Mouse (Mus musculus) spleen, adult 12 weeks (tissue): ENCODE measurements at regions not wholly inside any gene's neighbourhood (a gene's known extent, or its start where the extent isn't known, plus 50 kb on each side); places are given as distances from the start of the nearest gene placed in this dataset.

Experiments
- DNase-seq: peaks from one replicate; pipeline ENCODE4 v3.0.0; 2022; ENCODE audit warnings: low spot score

DNA sequence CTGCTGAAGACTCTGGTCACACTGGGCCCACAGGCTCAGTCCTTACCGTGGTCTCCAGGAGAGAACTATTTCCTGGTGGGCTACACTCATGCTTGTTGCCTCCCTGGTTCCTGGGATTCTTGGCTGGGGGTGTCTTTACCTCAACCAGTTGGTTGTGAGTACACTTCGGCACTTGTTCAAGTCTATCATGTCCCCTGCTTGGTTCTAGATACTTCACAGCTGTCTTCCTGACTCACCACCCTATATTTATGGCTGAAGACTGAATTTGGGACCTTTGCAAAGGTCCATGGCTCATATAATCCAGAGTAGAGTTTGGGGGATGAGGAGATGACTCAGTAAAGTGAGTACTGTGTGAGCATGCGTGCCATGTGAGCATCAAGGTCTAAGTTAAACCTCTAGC, 245.0 kb upstream of the Habp2 start:
- DNase-seq = no peak

DNA sequence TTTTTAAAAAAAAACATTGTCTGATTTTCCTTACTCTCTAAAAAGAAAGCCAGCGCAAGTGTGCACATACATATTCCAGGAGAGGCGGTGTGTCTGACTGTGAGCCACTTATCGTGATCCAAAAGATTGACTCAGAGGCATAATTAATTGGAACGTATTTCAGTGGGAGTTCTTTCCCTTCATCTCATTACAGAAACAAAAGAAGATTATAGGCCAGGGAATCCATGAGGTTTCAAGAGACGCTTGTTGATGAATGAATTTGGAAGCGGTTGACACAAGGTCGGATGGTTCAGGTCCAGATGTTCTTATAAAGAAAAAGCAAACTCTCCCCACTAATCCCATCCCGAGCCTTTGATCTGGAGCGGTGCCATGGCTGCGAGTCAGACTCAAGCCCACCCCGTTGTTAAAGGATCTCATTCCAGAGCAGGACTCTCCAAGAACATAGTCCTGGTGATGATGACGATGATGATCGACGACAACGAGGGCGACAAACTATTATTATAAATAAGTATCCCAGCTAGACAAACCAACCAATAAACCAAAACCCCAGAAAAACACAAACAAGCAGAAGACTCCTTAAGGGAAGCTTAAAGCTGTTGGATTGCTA, 240.1 kb upstream of the Habp2 start:
- DNase-seq = no peak

DNA sequence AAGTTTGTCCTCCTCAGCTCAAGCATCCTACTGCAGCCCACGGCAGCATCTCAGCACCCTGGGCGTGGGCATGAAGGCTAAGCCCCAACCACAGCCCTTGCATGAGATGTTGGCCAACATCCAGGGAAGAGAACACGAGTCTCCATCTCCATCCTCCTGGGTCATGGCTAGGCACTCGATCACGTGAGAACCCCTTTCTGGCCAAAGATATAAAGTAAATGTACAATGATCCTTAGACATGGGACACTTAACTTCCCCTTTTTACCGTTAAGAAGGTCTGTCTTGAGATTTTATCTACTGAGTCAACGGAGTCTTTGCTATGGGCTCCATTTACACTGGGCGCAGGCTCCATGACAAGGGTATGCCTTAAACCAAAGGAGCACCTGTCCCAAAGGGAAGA, 232.8 kb upstream of the Habp2 start:
- no peak for DNase-seq

DNA sequence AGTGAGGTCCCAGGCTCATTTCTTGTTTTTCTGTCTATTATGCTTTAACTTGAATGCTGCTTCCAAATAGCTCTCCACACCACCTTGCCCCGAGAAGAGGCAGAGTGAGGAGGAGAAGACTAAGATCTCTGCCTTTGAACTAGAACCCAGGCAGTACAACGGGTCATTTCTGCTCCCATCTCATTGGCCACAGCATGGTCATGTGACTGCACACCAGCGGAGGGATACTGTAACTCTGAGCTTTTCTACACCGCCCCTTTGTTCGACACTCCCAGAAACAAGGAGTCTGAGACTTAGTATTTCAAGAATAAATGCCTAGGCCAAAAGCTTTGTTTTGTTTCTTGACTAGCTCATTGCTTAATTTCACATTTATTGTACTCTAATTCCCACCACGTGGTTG, 230.5 kb upstream of the Habp2 start:
- no peak for DNase-seq

DNA sequence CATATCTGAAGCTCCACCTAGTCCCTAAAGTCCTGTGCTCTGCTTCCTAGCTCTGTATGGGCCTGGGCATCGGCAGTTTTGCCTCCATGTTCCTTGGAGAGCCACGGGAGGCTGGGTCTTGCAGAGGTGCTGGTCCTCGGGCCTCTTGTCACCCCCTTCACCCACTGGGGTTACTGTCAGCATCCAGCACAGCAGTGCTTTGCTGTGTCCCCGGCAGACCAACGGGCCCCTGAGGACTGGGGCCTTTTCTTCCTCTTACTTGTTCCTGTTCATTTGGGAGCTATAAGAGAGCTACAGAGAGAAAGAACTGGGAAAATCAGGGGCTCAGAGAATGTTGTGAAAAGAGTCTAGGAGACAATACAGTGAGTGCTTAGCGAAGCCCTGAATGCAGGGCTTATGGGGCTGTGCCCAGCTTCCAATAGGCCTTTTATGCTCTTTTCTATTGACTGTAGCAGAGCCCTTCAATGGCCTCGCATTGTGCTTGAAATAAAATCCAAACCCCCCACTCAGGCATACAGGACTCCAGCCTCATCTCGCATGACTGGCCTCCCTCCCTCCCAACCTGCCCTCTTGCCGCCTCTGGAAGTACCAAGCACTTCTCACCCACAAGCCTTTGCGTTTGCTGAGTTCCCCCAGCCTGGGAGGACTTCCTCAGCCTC, 224.9 kb upstream of the Habp2 start:
- DNase-seq = no peak

DNA sequence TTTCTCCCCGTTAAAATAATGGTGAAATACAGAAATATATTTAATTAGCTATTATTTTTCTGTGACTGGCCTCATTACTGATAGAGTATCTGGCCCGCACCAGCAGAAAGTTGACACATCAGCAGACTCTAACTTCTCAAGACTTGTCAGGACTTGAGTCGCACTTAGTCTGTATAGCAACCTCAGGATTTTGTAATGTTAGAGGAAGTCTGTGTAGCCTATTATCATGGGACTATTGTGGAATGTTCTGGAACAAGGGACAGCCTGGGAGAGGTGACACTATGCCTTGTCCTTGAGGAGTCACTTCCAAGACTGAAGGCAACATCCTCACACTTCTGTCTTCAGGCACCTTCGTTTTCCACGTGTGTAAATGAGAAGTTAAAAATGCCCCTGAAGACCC, 223.8 kb upstream of the Habp2 start:
- no peak for DNase-seq

DNA sequence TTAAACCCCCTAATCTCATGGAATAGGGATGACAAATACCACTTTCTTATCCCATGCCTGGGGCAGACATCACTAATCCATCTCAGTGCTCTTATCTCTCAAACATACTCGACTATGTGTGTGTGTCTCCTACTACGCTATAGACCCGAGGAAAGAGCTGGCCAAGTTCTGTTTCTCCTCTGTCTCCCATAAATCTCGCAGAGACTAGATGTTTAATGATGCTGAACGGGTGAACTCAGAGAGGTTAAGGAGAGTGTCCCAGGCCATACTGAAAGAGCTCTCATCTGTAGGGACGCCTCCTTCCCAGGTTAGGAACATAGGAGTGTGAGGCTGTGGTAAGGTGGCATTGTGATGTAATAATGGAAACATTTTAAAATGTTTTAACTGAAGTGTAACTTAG, 221.2 kb upstream of the Habp2 start:
- no peak for DNase-seq

DNA sequence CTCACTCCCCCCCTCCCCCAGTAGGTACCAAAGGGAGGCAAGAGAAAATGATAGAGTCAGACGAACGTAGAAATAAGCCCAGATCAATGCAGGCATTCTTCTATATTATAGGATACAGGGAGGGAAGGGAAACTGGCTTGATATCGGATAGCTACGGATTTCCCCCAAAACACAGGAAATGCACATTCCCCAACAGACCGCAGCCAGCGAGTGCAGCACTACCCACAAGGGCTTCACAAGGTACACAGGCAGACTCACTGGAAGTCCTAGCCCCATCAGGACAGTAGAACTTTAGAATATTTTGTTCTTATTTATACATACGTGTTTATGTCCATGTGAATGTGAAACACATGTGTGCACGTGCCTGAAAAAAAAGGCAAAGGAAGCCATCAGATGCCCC, 218.8 kb upstream of the Habp2 start:
- DNase-seq = no peak

DNA sequence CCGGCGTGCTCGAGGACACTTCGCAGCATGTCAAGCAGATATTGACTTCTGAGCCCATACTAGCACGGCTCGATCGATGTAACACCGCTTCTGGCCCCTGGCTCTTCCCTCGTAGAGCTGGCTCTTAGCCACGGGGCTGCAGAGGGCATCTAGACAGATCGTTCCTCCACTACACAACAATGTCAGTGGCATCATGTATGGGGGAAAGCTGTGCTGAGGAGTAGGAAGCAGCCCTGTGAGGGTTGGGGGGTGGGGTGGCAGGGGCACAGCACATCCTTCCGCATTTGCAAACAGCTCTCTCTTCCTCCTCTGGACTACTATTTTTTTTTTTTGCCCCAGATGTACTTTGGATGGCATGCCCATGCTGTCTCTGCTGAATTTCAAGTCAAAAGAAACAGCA, 218.1 kb upstream of the Habp2 start:
- no peak for DNase-seq

DNA sequence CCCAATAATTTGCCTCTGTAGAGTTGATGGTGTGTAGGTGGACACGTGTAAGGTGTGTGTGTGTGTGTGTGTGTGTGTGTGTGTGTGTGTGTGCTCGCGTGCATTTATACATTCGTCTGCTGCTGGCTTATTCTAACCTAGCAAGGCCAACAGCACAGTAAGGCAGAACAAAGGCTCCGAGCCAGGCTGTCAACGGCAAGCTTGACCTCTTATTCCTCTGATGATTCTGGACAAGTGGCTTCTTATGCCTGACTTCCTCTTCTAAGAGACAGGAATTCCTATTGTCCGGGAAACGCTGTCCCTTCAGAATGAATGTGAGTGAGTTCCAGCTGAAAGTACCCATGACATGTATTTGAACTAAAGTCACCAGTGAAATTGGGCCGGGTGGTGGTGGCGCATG, 217.7 kb upstream of the Habp2 start:
- no peak for DNase-seq

DNA sequence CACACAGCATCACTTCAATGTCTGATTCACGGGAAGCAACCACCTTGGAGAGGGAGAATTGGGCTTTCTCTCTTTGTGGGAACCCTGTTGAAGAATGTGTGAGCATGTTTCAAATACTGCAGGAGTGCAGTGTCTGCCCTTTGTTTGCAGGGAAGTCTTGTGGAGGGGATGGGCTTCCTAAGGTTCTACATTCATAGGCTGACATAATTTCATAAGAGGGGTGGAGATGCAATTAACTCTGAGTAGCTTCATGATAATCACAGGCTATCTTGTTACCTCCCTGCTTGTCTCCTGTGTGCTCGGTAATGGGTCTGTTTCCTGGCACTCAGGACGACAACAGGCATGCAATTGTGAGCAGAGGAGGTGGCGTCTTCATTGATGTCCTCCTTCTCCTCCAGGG, 215.6 kb upstream of the Habp2 start:
- no peak for DNase-seq

DNA sequence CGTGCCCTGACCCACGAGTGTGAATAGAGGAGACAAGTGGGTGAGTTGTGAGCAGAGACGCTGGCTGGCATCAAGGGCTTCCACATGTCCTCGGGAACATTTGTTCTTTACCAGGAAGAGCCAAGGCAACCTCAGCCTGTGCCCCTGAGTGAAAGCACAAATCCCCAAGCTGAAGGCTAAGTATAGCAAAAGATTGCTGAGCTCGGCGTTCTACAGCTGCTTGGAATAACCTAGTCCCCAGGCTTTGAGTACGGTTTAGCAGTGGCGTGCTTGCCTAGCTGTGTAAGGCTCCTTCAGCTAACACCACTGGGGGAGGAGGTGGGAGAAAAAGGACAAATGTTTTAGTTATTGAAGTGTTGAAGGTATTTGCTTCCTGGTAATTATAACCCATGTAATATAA, 210.8 kb upstream of the Habp2 start:
- no peak for DNase-seq

DNA sequence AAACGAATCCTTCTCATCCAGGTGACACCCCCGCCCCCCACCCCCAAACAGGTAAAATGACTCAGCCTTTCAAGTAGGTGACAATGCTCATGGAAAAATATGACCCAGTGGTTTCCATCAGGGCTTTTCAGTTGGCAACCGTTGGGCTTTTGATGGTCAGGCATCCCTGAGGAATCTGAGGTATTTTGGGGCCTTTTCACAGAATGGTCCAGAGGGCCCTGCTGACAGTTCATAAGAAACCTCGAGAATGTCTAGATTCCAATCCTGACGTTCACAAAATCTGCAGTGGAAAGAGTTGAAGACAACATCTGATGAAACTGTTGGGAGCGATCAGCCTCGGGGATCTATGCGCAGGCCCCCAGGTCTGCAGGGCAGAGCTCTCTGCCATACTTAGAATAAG, 209.4 kb upstream of the Habp2 start:
- no peak for DNase-seq

DNA sequence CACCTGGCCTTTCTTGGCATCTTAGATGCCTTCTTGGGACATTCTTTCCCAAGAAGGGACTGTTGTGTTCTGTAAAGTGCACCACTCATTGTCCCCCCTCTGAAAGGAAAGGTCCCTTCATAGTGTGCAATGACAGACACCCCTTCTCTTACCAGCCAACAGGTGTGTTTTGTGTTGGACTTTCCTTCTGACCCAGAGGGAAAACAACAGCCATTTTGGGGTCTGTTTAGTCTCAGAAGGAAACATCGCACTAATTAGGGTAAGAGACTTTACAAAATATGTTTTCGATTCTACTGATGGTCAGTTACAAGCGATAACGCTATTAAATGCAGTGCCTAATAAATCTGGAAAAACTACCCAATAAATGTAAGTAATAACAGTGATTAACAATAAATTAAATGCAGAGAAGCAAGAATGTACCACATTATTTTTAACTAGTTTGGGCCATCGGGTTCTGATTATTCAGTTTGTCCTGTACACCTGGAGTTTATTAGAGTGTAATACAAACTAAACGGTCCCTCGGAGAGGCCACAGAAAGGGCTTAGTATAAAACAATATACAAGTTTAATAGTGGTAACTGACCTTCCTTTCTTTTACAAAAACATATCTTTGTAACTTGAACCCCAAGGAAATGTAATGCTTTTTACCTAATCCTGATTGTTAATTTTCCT, 200.4 kb upstream of the Habp2 start:
- no peak for DNase-seq

DNA sequence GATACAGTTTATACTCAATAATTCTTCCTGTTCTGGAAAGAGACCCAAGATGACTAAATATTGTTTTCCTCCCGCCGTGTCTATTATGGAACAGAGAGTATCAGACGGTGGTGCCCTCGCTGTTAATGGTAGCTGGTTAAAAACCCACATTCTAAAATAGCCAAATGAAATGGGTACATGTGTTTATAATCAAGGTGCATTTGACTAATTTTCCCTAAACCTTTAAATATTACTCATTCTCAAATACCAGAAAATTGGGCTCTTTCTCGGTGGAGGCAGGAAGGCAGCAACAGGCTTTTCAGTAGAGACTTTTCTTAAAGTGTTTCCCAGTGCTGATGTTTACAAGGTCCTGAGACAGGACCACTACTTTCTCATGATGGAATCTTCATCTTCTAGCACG, 199.8 kb upstream of the Habp2 start:
- DNase-seq = no peak

DNA sequence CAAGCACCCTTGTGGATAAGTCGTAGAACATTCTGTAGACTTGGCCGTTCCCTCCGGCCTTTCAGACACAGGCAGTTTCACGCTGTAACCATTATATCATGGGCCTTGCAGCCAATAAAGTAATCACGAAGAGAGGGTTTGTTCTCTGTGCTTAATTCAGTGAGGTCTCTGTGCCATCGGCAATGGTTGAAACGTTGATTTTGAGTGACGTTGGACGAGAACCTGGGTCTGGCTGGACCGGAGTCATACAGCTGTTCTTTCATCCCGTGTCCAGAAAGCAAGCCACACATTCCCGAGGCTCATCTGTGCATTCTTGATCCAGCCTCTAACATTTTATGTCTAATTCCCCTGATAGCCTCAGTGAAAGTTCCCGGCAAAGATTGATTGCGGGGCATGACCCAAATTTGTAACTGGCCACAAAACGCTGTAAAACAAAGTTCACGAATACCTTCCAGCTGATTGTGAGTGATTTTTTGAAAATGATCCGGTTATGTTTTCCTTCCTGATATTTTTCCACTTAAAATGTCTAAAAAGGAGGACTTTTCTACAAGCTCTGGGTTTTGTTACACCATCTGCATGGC, 197.1 kb upstream of the Habp2 start:
- no peak for DNase-seq

DNA sequence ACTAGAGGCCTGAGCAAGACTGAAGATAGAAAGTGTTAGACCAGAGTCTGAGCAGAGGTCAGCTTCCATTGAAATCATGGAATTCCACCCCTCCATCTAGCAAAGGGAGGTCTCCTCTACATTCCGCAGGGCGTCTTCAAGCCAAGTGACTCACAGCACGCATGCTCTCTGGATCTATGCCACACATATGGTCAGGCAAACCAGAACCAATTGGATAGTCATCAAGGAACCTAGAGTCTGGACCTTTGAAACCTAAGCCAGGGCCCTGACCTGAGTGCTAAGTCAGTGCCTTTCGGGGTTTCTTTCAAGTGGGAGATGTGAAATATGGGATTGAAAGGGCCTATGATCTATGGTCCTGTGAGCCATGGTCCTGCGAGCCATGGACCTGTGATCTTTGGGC, 195.4 kb upstream of the Habp2 start:
- DNase-seq = no peak

DNA sequence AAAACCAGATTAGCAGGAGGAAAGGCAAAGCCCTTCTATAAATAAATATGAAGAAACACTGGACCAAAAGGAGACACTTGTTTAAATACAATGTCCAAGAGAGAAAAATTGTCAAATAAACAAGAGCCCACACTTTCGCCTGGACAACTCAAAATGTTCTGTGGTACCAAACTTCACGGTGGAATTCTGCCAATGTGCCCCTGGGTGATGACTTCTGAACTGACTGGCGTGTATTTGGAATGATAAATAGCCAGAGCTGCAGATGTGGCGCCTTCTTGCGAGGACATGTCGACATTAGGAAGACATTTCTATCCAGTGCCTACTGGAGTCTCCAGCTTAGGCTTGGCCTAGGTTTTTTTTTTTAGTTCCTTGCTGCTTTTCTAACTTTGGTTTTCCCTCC, 191.1 kb upstream of the Habp2 start:
- no peak for DNase-seq

DNA sequence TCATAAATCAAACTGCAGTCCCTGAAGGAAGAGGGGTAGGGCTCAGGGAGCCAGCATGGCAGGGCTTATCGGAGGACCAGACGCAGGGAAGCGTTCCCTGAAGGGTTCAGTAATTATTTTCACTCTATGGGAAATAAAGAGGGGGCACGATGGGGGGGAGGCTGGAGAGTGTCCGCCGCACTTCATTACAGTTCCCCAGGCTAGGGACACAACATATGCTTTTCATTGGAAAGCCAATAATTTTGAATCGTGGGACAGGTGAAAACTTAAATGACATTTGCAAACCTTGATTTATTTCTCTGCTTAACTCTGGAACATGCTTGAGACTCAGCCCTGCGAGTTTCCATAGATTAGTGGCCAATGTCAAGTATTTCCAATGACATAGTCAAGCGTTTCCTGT, 187.2 kb upstream of the Habp2 start:
- DNase-seq = no peak

DNA sequence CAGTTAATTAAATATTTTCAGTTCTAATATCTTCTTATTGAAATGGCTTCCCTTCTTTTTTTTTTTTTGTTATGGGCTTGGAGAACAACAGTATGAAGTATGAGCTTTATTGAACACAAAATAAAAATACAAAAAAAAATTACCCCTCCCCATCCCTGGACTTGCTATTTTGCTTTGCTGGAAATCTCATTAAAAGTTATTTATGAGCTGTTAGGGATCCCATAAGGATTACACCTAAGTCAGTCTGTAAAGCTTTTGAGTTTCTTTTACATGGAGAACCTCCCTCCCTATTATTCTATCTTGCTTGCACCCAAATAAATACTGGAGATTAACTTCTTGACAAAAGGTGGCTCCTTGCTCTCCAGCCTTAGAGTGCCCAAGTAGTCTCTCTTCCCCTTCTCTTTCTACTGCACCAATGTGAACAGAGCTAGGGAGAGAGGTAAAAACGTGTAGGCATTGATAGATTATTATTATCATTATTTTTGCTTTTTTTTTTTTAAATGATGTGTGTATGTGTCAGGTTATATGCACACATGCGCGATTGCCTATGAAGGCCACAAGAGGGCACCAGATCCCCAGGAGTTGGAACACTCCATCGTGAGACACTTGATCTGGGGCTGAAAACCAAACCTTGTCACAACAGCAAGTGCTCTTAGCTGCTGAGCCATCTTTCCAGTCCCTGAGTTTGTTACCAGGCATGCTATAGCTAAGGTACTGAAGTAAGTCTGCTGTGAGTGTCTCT, 186.6 kb upstream of the Habp2 start:
- DNase-seq = no peak

DNA sequence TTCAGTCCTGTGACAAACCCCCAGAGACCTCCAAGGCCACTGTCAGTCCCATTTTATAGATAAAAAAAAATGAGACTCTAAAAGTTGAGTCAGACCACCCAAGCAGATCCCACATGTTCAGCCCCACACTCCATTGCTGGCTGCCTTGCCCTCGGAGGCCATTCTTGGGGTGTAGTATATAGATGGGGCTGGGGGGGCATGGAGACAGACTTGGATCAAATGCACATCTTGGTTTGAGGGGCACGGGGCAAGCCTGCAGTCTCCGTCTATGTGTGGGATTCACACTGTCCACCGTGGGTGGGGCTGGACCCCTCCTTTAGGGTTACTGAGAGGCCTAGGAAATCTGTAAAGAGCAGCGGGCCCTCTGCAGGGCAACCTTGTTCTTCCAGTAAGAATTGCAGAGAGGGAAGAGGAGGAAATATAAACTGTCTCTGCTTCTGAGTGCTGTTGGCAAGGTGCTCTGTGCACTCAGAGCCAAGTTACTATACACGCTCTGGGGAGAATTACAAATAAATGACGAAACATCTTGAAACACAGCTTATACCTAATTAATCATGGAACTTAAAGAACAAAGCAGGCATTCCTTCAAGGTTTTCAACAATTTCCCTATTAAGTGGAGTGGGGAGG, 184.4 kb upstream of the Habp2 start:
- no peak for DNase-seq

DNA sequence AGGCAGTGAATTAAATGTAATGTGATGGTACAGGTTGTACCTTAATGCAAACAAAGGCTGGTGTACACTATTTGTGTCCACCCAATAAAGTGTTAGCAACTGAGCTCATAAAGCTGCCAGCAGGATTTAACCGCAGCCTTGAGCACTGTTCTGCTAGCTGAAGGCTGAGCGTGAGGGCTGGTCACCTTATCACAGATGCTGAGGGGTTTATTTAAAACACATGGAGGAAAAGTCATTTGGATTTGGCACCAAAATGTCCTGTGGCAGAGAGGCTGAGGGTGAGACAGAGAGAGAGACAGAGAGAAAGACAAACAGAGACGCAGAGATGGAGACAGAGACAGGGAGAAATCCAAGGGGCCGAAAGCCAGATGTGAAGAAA, 181.9 kb upstream of the Habp2 start:
- DNase-seq = no peak
